Mouse (Mus musculus) embryonic facial prominence, embryonic 14.5 days (tissue): ENCODE results near the gene Adgrf5. TPM values are rescaled to one million over a fixed set of nuclear protein-coding genes. Genes with fewer than 3 reads are reported as not detected.

Experiments used
- ATAC-seq: fragments of 200-750 bp; cut with Nextera tagmentation; 2 replicates; pipeline ENCODE4 v1.8.0; 2017; ENCODE audit warnings: low read depth, moderate number of reproducible peaks, moderate TSS enrichment
- DNase-seq: peaks from one replicate; pipeline ENCODE4 v3.0.0-alpha.2; 2015; ENCODE audit warnings: low spot score
- H3K27ac ChIP-seq: fragments of 300-500 bp; sonication (generic); replicated peaks from 2 replicates; pipeline ENCODE4 v1.5.1; 2014; ENCODE audit warnings: low read depth, mild to moderate bottlenecking, low read length, moderate library complexity
- H3K27me3 ChIP-seq: fragments of 300-500 bp; sonication (generic); replicated peaks from 2 replicates; pipeline ENCODE4 v1.6.1; 2014; ENCODE audit warnings: low read length; ENCODE audit not compliant: control insufficient read depth, insufficient read depth
- H3K36me3 ChIP-seq: fragments of 300-500 bp; sonication (generic); 2 replicates; pipeline ENCODE4 v1.6.1; 2014; ENCODE audit warnings: low read length, mixed read lengths; ENCODE audit not compliant: control insufficient read depth, insufficient read depth
- H3K4me1 ChIP-seq: fragments of 300-500 bp; sonication (generic); 2 replicates; pipeline ENCODE4 v1.6.1; 2014; ENCODE audit warnings: antibody characterized with exemption, low read length; ENCODE audit not compliant: control insufficient read depth, insufficient read depth
- H3K4me2 ChIP-seq: fragments of 300-500 bp; sonication (generic); 2 replicates; pipeline ENCODE4 v1.6.1; 2014; ENCODE audit warnings: low read depth, mild to moderate bottlenecking, low read length, moderate library complexity, mixed read lengths
- H3K4me3 ChIP-seq: fragments of 300-500 bp; sonication (generic); 2 replicates; pipeline ENCODE4 v1.5.1; 2014; ENCODE audit warnings: low read depth, mild to moderate bottlenecking, low read length
- H3K9ac ChIP-seq: fragments of 300-500 bp; sonication (generic); 2 replicates; pipeline ENCODE4 v1.6.1; 2014; ENCODE audit warnings: low read depth, mild to moderate bottlenecking, low read length, moderate library complexity, mixed read lengths
- H3K9me3 ChIP-seq: fragments of 300-500 bp; sonication (generic); 2 replicates; pipeline ENCODE4 v1.6.1; 2016; ENCODE audit warnings: low read length; ENCODE audit not compliant: control insufficient read depth
- WGBS: fragments of 180-500 bp; shearing (Covaris S2); extraction: QIAGEN DNeasy Blood & Tissue Kit; methylation state at CpG from one replicate; pipeline ENCODE4 v1.1.7; 2014; 5-methylcytosine and 5-hydroxymethylcytosine counted together
- polyA plus RNA-seq: library from polyadenylated mRNA; unstranded; fragments of >200 nt; fragmentation: Nextera tagmentation; extraction: Ambion mirVana; gene quantifications from 2 replicates; pipeline ENCODE4 v1.2.1, GENCODE M21; 2014

Gene Adgrf5
- polyA plus RNA-seq = 10.9 and 13.0 TPM in 2 replicates

GRCm38 (mm10) chr17:43359826-43360619 is at the start of gene Adgrf5:
Gene Adgrf5 (plus strand): TSS chr17:43360451.
- DNase-seq (peak; percentile 18), ATAC-seq (no peak)
- no peaks in the 10 kb centered on the region for H3K27me3 ChIP-seq
- no peaks in the 10 kb centered on the region for H3K9me3 ChIP-seq
- H3K9ac ChIP-seq = peak within 1 kb of the TSS; percentile 31; the same call in 1 of the 2 replicates
- peaks cover 3% of the 10 kb centered on the region; the same call in 1 of the 2 replicates for H3K4me1 ChIP-seq
- H3K36me3 ChIP-seq = no peaks in the 10 kb centered on the region
- peak within 1 kb of the TSS; percentile 14; the same call in 1 of the 2 replicates for H3K4me3 ChIP-seq
- 0 out of 2 replicates have a peak within 1 kb of the TSS, but pooled peaks have one; percentile 23 for H3K4me2 ChIP-seq
- H3K27ac ChIP-seq = no peak within 1 kb of the TSS
- 45% methylated on average over 16 of the region's 16 CpGs for WGBS

GRCm38 (mm10) chr17:43325986-43326671 is 34.1 kb upstream of the Adgrf5 start:
- Histone ChIP-seq H3K4me2 (peak overlapping the region; percentile 64; the same call in 1 of the 2 replicates), H3K4me3 (no peak overlapping the region)
- no peak for ATAC-seq

GRCm38 (mm10) chr17:43326726-43327700 is 33.2 kb upstream of the Adgrf5 start:
- 15% methylated on average over 28 of the region's 29 CpGs for WGBS
- Histone ChIP-seq H3K4me2 (peak overlapping the region; percentile 64), H3K27ac (no peak overlapping the region; the same call in 1 of the 2 replicates), H3K4me3 (peak overlapping the region; percentile 35), H3K36me3 (no peaks in the 10 kb centered on the region), H3K27me3 (no peaks in the 10 kb centered on the region), H3K9me3 (peaks cover 8% of the 10 kb centered on the region), H3K9ac (peak overlapping the region; percentile 62), H3K4me1 (no peaks in the 10 kb centered on the region)
- ATAC-seq (peak; percentile 92), DNase-seq (peak; percentile 93)

More at GRCm38 (mm10) chr17:43325986-43326671, 34.1 kb upstream of the Adgrf5 start:
- no peak overlapping the region for H3K27ac ChIP-seq
- no peaks in the 10 kb centered on the region for H3K4me1 ChIP-seq
- no peak for DNase-seq
- no peaks in the 10 kb centered on the region for H3K36me3 ChIP-seq
- H3K9ac ChIP-seq = no peak overlapping the region
- H3K27me3 ChIP-seq = no peaks in the 10 kb centered on the region
- WGBS = 55% methylated on average over 7 of the region's 7 CpGs
- peaks cover 8% of the 10 kb centered on the region for H3K9me3 ChIP-seq

GRCm38 (mm10) chr17:43327810-43328209 is 32.4 kb upstream of the Adgrf5 start:
- Histone ChIP-seq H3K9ac (no peak overlapping the region), H3K4me3 (no peak overlapping the region), H3K4me2 (no peak overlapping the region), H3K4me1 (no peaks in the 10 kb centered on the region), H3K36me3 (no peaks in the 10 kb centered on the region), H3K9me3 (peaks cover 5% of the 10 kb centered on the region), H3K27me3 (no peaks in the 10 kb centered on the region), H3K27ac (no peak overlapping the region)
- ATAC-seq = no peak; the same call in 1 of the 2 replicates
- DNase-seq = no peak
- 76% methylated on average over 6 of the region's 6 CpGs for WGBS

GRCm38 (mm10) chr17:43329216-43329615 is 31.0 kb upstream of the Adgrf5 start:
- Histone ChIP-seq H3K27ac (no peak overlapping the region), H3K27me3 (no peaks in the 10 kb centered on the region), H3K9ac (no peak overlapping the region), H3K4me2 (no peak overlapping the region), H3K36me3 (no peaks in the 10 kb centered on the region), H3K4me1 (no peaks in the 10 kb centered on the region), H3K4me3 (no peak overlapping the region), H3K9me3 (no peaks in the 10 kb centered on the region)
- DNase-seq (no peak), ATAC-seq (no peak)
- 80% methylated on average over 4 of the region's 4 CpGs for WGBS

GRCm38 (mm10) chr17:43329761-43330183 is 30.5 kb upstream of the Adgrf5 start:
- ATAC-seq = no peak
- Histone ChIP-seq H3K4me3 (no peak overlapping the region), H3K9ac (no peak overlapping the region), H3K4me2 (no peak overlapping the region), H3K27me3 (no peaks in the 10 kb centered on the region), H3K4me1 (no peaks in the 10 kb centered on the region), H3K9me3 (no peaks in the 10 kb centered on the region), H3K27ac (no peak overlapping the region), H3K36me3 (no peaks in the 10 kb centered on the region)
- no peak for DNase-seq
- WGBS = 79% methylated on average over 7 of the region's 7 CpGs

GRCm38 (mm10) chr17:43332686-43333085 is 27.6 kb upstream of the Adgrf5 start:
- H3K36me3 ChIP-seq = no peaks in the 10 kb centered on the region
- H3K4me2 ChIP-seq = no peak overlapping the region
- no peak overlapping the region for H3K9ac ChIP-seq
- H3K27ac ChIP-seq = no peak overlapping the region
- H3K4me1 ChIP-seq = no peaks in the 10 kb centered on the region
- H3K27me3 ChIP-seq = no peaks in the 10 kb centered on the region
- H3K4me3 ChIP-seq = no peak overlapping the region
- ATAC-seq = no peak
- no peak for DNase-seq
- WGBS = 57% methylated on average over 5 of the region's 5 CpGs
- H3K9me3 ChIP-seq = no peaks in the 10 kb centered on the region

GRCm38 (mm10) chr17:43334074-43334473 is 26.2 kb upstream of the Adgrf5 start:
- H3K9ac ChIP-seq = no peak overlapping the region
- WGBS = 65% methylated on average over 9 of the region's 9 CpGs
- no peaks in the 10 kb centered on the region for H3K27me3 ChIP-seq

More at GRCm38 (mm10) chr17:43334074-43334473, 26.2 kb upstream of the Adgrf5 start:
- H3K27ac ChIP-seq = no peak overlapping the region
- ATAC-seq (no peak), DNase-seq (no peak)
- no peaks in the 10 kb centered on the region for H3K36me3 ChIP-seq
- no peak overlapping the region for H3K4me3 ChIP-seq
- H3K9me3 ChIP-seq = no peaks in the 10 kb centered on the region
- no peaks in the 10 kb centered on the region for H3K4me1 ChIP-seq
- H3K4me2 ChIP-seq = no peak overlapping the region
